Mouse (Mus musculus) lung, embryonic 15.5 days (tissue): Measurements from ENCODE around the gene Mreg. TPM values are rescaled to one million over a fixed set of nuclear protein-coding genes. Genes with fewer than 3 reads are reported as not detected.
"Not testable (repeated sequence)": the region's sequence is repeated elsewhere in the genome, so short reads cannot be mapped to it uniquely, and the experiment has no call there.

ENCODE experiments used
- ATAC-seq: fragments of 200-750 bp; cut with Nextera tagmentation; 2 replicates; pipeline ENCODE4 v1.8.0; 2017; ENCODE audit warnings: moderate number of reproducible peaks, borderline replicate concordance; ENCODE audit not compliant: low FRiP score, low TSS enrichment; ENCODE audit errors: extremely low read depth
- H3K27ac ChIP-seq: fragments of 300-500 bp; sonication (generic); 2 replicates; pipeline ENCODE4 v1.5.1; 2015; ENCODE audit warnings: moderate library complexity, mild to moderate bottlenecking, inconsistent platforms
- H3K27me3 ChIP-seq: fragments of 300-500 bp; sonication (generic); 2 replicates; pipeline ENCODE4 v1.6.1; 2015; ENCODE audit warnings: inconsistent platforms
- H3K36me3 ChIP-seq: fragments of 300-500 bp; sonication (generic); 2 replicates; pipeline ENCODE4 v1.6.1; 2015; ENCODE audit warnings: inconsistent platforms
- H3K4me1 ChIP-seq: fragments of 300-500 bp; sonication (generic); 2 replicates; pipeline ENCODE4 v1.6.1; 2015; ENCODE audit warnings: inconsistent platforms
- H3K4me2 ChIP-seq: fragments of 300-500 bp; sonication (generic); 2 replicates; pipeline ENCODE4 v1.6.1; 2015; ENCODE audit warnings: inconsistent platforms, mild to moderate bottlenecking, moderate library complexity
- H3K4me3 ChIP-seq: fragments of 300-500 bp; sonication (generic); 2 replicates; pipeline ENCODE4 v1.5.1; 2015; ENCODE audit warnings: mild to moderate bottlenecking, inconsistent platforms
- H3K9ac ChIP-seq: fragments of 300-500 bp; sonication (generic); 2 replicates; pipeline ENCODE4 v1.6.1; 2015; ENCODE audit warnings: inconsistent platforms
- H3K9me3 ChIP-seq: fragments of 300-500 bp; sonication (generic); 2 replicates; pipeline ENCODE4 v1.6.1; 2016; ENCODE audit warnings: inconsistent platforms
- WGBS: fragments of 180-500 bp; shearing (Covaris S2); methylation state at CpG from one replicate; pipeline ENCODE4 v1.1.7; 2015; 5-methylcytosine and 5-hydroxymethylcytosine counted together
- polyA plus RNA-seq: library from polyadenylated mRNA; unstranded; fragments of >200 nt; fragmentation: Nextera tagmentation; extraction: Ambion mirVana; gene quantifications from 2 replicates; pipeline ENCODE4 v1.2.1, GENCODE M21; 2015

Mreg gene
- polyA plus RNA-seq, 1 experiment from 2014 or later, result 4.8 TPM

- H3K27ac ChIP-seq, result peak overlapping the region; percentile 97
- no peaks in the 10 kb centered on the region for H3K9me3 ChIP-seq
- peak; percentile 96 for ATAC-seq
- H3K4me3 ChIP-seq, result peak overlapping the region; percentile 46
- no peaks in the 10 kb centered on the region for H3K4me1 ChIP-seq
- peak overlapping the region; percentile 74 for H3K9ac ChIP-seq
- peak overlapping the region; percentile 77 for H3K4me2 ChIP-seq
- no peaks in the 10 kb centered on the region for H3K27me3 ChIP-seq
- H3K36me3 ChIP-seq, result no peaks in the 10 kb centered on the region
- 1% methylated on average over 47 of the region's 47 CpGs for WGBS
Observed at GRCm38 (mm10) chr1:72243656-72244316, 31.7 kb upstream of the Mreg start.

GRCm38 (mm10) chr1:72242581-72243143 lies 30.6 kb upstream of the Mreg start:
- H3K4me1 ChIP-seq, result peaks cover 7% of the 10 kb centered on the region
- 89% methylated on average over 5 of the region's 5 CpGs for WGBS
- H3K9me3 ChIP-seq, result no peaks in the 10 kb centered on the region
- no peak for ATAC-seq
- no peak overlapping the region for H3K27ac ChIP-seq
- H3K27me3 ChIP-seq, result no peaks in the 10 kb centered on the region
- H3K36me3 ChIP-seq, result no peaks in the 10 kb centered on the region
- no peak overlapping the region for H3K9ac ChIP-seq
- H3K4me3 ChIP-seq, result no peak overlapping the region
- H3K4me2 ChIP-seq, result no peak overlapping the region

GRCm38 (mm10) chr1:72239113-72239512 lies 27.0 kb upstream of the Mreg start:
- 81% methylated on average over 3 of the region's 3 CpGs for whole genome bisulfite sequencing
- H3K9ac ChIP-seq, H3K9me3 ChIP-seq, H3K36me3 ChIP-seq, ATAC-seq, H3K4me2 ChIP-seq, H3K27ac ChIP-seq, H3K27me3 ChIP-seq, H3K4me3 ChIP-seq: not testable (repeated sequence)
- peaks cover 16% of the 10 kb centered on the region for H3K4me1 ChIP-seq

- Histone ChIP-seq H3K9me3 (no peaks in the 10 kb centered on the region), H3K9ac (no peak overlapping the region; the same call in 1 of the 2 replicates), H3K4me1 (peaks cover 16% of the 10 kb centered on the region), H3K27me3 (peaks cover 5% of the 10 kb centered on the region; the same call in 1 of the 2 replicates), H3K4me3 (no peak overlapping the region), H3K36me3 (no peaks in the 10 kb centered on the region), H3K4me2 (peak overlapping the region; percentile 41; the same call in 1 of the 2 replicates), H3K27ac (no peak overlapping the region)
- WGBS, result 60% methylated on average over 10 of the region's 10 CpGs
- ATAC-seq, result no peak
Observed at GRCm38 (mm10) chr1:72238016-72238580, 26.0 kb upstream of the Mreg start.

GRCm38 (mm10) chr1:72237007-72237775 lies 25.1 kb upstream of the Mreg start:
- Histone ChIP-seq H3K27me3 (peaks cover 5% of the 10 kb centered on the region; the same call in 1 of the 2 replicates), H3K4me3 (no peak overlapping the region), H3K4me1 (peaks cover 16% of the 10 kb centered on the region), H3K27ac (no peak overlapping the region), H3K9ac (no peak overlapping the region), H3K9me3 (no peaks in the 10 kb centered on the region), H3K4me2 (peak overlapping the region; percentile 41), H3K36me3 (no peaks in the 10 kb centered on the region)
- ATAC-seq, result peak; percentile 66
- 1% methylated on average over 13 of the region's 13 CpGs for WGBS

GRCm38 (mm10) chr1:72236363-72237006 lies 24.4 kb upstream of the Mreg start:
- not testable (repeated sequence) for H3K36me3 ChIP-seq, H3K9me3 ChIP-seq, H3K27me3 ChIP-seq
- peak overlapping the region; percentile 52 for H3K4me3 ChIP-seq
- H3K27ac ChIP-seq, result peak overlapping the region; percentile 62
- H3K9ac ChIP-seq, result peak overlapping the region; percentile 45
- WGBS, result 0% methylated on average over 38 of the region's 50 CpGs
- peak overlapping the region; percentile 73 for H3K4me2 ChIP-seq
- peak; percentile 86 for ATAC-seq
- peaks cover 16% of the 10 kb centered on the region for H3K4me1 ChIP-seq

- not testable (repeated sequence) for H3K9me3 ChIP-seq, H3K4me2 ChIP-seq, H3K36me3 ChIP-seq, H3K27ac ChIP-seq, H3K9ac ChIP-seq, H3K4me3 ChIP-seq, H3K4me1 ChIP-seq, ATAC-seq, H3K27me3 ChIP-seq
- 73% methylated on average over 10 of the region's 10 CpGs for WGBS
Observed at GRCm38 (mm10) chr1:72232592-72232991, 20.5 kb upstream of the Mreg start.

GRCm38 (mm10) chr1:72228974-72229373 lies 16.9 kb upstream of the Mreg start:
- Histone ChIP-seq H3K9ac (no peak overlapping the region), H3K27ac (no peak overlapping the region), H3K4me1 (no peaks in the 10 kb centered on the region), H3K36me3 (no peaks in the 10 kb centered on the region), H3K4me3 (no peak overlapping the region), H3K4me2 (no peak overlapping the region), H3K9me3 (no peaks in the 10 kb centered on the region), H3K27me3 (peaks cover 16% of the 10 kb centered on the region)
- ATAC-seq, result no peak
- 25% methylated on average over 3 of the region's 3 CpGs for WGBS

GRCm38 (mm10) chr1:72227546-72227945 lies 15.4 kb upstream of the Mreg start:
- no peaks in the 10 kb centered on the region for H3K4me1 ChIP-seq
- peaks cover 28% of the 10 kb centered on the region for H3K27me3 ChIP-seq
- no peaks in the 10 kb centered on the region for H3K36me3 ChIP-seq
- H3K27ac ChIP-seq, result no peak overlapping the region
- H3K4me3 ChIP-seq, result no peak overlapping the region
- H3K4me2 ChIP-seq, result no peak overlapping the region
- H3K9me3 ChIP-seq, result no peaks in the 10 kb centered on the region
- no peak for ATAC-seq
- no peak overlapping the region for H3K9ac ChIP-seq
- WGBS, result 88% methylated on average over 5 of the region's 5 CpGs

GRCm38 (mm10) chr1:72226887-72227481 lies 14.9 kb upstream of the Mreg start:
- peaks cover 28% of the 10 kb centered on the region for H3K27me3 ChIP-seq
- 25% methylated on average over 4 of the region's 4 CpGs for WGBS
- H3K36me3 ChIP-seq, result no peaks in the 10 kb centered on the region
- no peaks in the 10 kb centered on the region for H3K9me3 ChIP-seq
- no peak overlapping the region for H3K9ac ChIP-seq
- H3K4me3 ChIP-seq, result no peak overlapping the region
- H3K4me2 ChIP-seq, result no peak overlapping the region
- H3K27ac ChIP-seq, result no peak overlapping the region
- ATAC-seq, result peak; percentile 6; the same call in 1 of the 2 replicates
- H3K4me1 ChIP-seq, result no peaks in the 10 kb centered on the region

- Histone ChIP-seq H3K9ac (no peak overlapping the region), H3K4me1 (no peaks in the 10 kb centered on the region), H3K4me3 (peak overlapping the region; percentile 52), H3K9me3 (no peaks in the 10 kb centered on the region), H3K4me2 (peak overlapping the region; percentile 73), H3K27me3 (peaks cover 28% of the 10 kb centered on the region), H3K27ac (no peak overlapping the region), H3K36me3 (no peaks in the 10 kb centered on the region)
- under 1% methylated on average over 11 of the region's 18 CpGs for WGBS
- peak; percentile 87 for ATAC-seq
Observed at GRCm38 (mm10) chr1:72226172-72226886, 14.2 kb upstream of the Mreg start.
